Mouse (Mus musculus): ENCODE results near the gene Mkrn2os.

DNA sequence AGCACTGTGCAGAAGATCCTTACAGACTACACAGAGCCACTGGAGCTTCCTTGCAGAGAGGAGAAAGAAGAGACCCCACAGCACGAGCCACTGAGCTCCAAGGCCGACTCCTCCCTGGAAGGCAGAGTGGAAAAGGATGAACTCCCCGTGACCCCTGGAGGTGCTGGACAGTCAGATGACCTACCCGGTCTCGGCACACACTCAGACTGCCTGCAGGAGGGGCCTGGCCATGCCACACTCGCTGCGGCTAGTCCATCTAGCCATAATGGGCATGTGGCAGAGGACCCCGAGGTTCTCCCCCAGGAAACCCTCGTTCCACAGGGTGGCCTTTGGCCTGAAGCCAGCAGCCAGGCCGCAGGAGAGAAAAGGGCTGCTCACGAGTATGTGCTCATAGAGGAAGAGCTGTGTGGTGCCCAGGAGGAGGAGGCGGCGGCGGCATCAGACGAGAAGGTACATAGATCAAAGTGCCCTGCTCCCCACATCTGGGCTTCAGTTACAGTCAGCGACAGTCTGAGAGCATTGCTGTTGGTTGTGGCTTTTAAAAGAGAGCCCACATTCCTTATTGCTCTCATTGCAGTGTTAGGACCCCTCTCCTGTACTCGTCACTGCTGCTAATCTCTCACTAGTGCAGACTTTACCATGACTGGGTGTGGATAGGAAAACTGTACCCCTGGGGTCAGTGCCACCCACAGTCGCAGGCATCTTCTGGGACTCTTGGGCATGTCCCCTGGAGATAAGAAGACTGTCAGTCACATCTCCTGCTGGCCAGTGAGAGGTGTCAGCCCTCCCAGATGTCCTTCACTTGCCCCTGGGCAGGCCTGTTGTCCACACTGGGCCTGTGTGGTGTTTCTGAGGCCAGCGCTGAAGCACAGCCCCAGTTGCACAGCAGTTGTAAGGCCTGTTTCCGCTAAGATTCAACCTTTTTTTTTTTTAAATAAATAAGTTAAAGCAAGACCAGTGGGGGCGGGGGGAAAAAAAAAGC, 32.4 kb downstream of the Mkrn2os start:
- TF ChIP-seq CTCF (IDR thresholded peaks at IDR 0.05; ENCODE audit: low read depth, low read length): no peak
- no peak for TF ChIP-seq GATA1 (IDR thresholded peaks at IDR 0.05; ENCODE audit: borderline replicate concordance, low read length)

Data from G1E (cell line).